Mouse (Mus musculus) neural tube, embryonic 11.5 days (tissue): Measurements from ENCODE around the gene Ky. TPM values are rescaled to one million over a fixed set of nuclear protein-coding genes. Genes with fewer than 3 reads are reported as not detected.

Experiments
- ATAC-seq: fragments of 200-750 bp; cut with Nextera tagmentation; 2 replicates; pipeline ENCODE4 v1.8.0; 2017; ENCODE audit warnings: moderate number of reproducible peaks, mild to moderate bottlenecking, moderate TSS enrichment, moderate library complexity; ENCODE audit not compliant: insufficient read depth, low FRiP score, low TSS enrichment
- DNase-seq: peaks from one replicate; pipeline ENCODE4 v3.0.0-alpha.2; 2015; ENCODE audit warnings: low spot score
- H3K27ac ChIP-seq: fragments of 300-500 bp; sonication (generic); 2 replicates; pipeline ENCODE4 v1.5.1; 2014; ENCODE audit warnings: low read depth, mild to moderate bottlenecking, low read length
- H3K27me3 ChIP-seq: fragments of 300-500 bp; sonication (generic); 2 replicates; pipeline ENCODE4 v1.6.1; 2014; ENCODE audit warnings: mild to moderate bottlenecking, low read length, mixed read lengths; ENCODE audit not compliant: control insufficient read depth, insufficient read depth
- H3K36me3 ChIP-seq: fragments of 300-500 bp; sonication (generic); 2 replicates; pipeline ENCODE4 v1.6.1; 2014; ENCODE audit warnings: mild to moderate bottlenecking, low read length, moderate library complexity, mixed read lengths; ENCODE audit not compliant: control insufficient read depth, insufficient read depth
- H3K4me1 ChIP-seq: fragments of 300-500 bp; sonication (generic); 2 replicates; pipeline ENCODE4 v1.6.1; 2014; ENCODE audit warnings: low read length, mixed read lengths; ENCODE audit not compliant: control insufficient read depth, insufficient read depth
- H3K4me2 ChIP-seq: fragments of 300-500 bp; sonication (generic); 2 replicates; pipeline ENCODE4 v1.6.1; 2014; ENCODE audit warnings: low read depth, mild to moderate bottlenecking, moderate library complexity
- H3K4me3 ChIP-seq: fragments of 300-500 bp; sonication (generic); 2 replicates; pipeline ENCODE4 v1.5.1; 2014; ENCODE audit warnings: low read depth, low read length
- H3K9ac ChIP-seq: fragments of 300-500 bp; sonication (generic); 2 replicates; pipeline ENCODE4 v1.6.1; 2014; ENCODE audit warnings: mild to moderate bottlenecking, low read length
- H3K9me3 ChIP-seq: fragments of 300-500 bp; sonication (generic); 2 replicates; pipeline ENCODE4 v1.6.1; 2016; ENCODE audit warnings: low read length; ENCODE audit not compliant: control insufficient read depth
- WGBS: fragments of 180-500 bp; shearing (Covaris S2); extraction: QIAGEN DNeasy Blood & Tissue Kit; methylation state at CpG from one replicate; pipeline ENCODE4 v1.1.7; 2014; 5-methylcytosine and 5-hydroxymethylcytosine counted together
- polyA plus RNA-seq: library from polyadenylated mRNA; unstranded; fragments of >200 nt; fragmentation: Nextera tagmentation; extraction: Ambion mirVana; gene quantifications from 2 replicates; pipeline ENCODE4 v1.2.1, GENCODE M21; 2014

Gene Ky
- polyA plus RNA-seq, 1 experiment from 2014 or later: 1.4 TPM

DNA sequence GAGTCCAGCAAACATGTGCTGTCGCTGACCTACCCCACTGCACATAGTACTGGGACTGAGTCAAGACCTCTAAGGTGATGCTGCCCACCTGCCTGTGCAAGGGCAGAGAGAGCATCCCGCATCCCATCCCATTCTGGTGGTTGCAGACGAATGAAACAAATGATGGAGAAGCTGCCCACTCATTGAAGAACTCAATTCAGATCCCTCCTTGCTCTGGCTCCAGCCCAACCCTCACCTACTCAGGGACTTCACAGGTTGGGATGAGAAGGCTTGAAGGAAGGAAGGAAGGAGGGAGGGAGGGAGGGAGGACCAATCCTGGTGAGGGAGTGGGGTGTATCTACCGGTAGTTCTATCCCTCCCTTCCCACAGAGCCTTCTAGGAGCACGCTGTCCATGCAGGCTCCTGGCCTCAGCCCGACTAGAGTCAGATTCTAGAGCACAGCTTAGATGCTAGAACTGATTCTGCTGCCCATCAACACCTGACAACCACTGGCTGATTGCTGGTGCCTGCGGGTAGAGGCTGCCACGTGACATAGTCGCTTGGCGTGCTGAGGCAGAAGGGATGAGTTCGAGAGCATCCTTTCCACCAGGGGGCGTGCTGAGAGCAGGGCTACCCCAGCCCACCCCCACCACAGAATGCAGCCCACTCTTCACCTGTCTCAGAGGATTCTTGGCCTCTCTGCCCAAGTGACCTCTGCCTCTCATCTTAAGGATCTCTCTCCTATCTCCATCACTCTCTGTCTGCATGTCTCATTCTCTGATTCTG, 13.3 kb upstream of the Ky start:
- DNase-seq: peak; percentile 43
- Histone ChIP-seq H3K27me3 (no peaks in the 10 kb centered on the region), H3K9me3 (no peaks in the 10 kb centered on the region), H3K4me3 (no peak overlapping the region), H3K36me3 (no peaks in the 10 kb centered on the region), H3K4me2 (no peak overlapping the region), H3K4me1 (no peaks in the 10 kb centered on the region), H3K9ac (no peak overlapping the region), H3K27ac (no peak overlapping the region)
- WGBS: 44% methylated on average over 12 of the region's 12 CpGs
- no peak for ATAC-seq

- Histone ChIP-seq H3K27me3 (no peaks in the 10 kb centered on the region), H3K4me1 (no peaks in the 10 kb centered on the region), H3K9me3 (no peaks in the 10 kb centered on the region), H3K36me3 (no peaks in the 10 kb centered on the region), H3K4me3 (no peak overlapping the region), H3K4me2 (no peak overlapping the region), H3K27ac (no peak overlapping the region), H3K9ac (no peak overlapping the region)
- 30% methylated on average over 4 of the region's 4 CpGs for WGBS
- DNase-seq (peak; percentile 30), ATAC-seq (no peak)
Observed at GRCm38 (mm10) chr9:102493044-102493443, 12.5 kb upstream of the Ky start.

GRCm38 (mm10) chr9:102493916-102494315, 11.6 kb upstream of the Ky start:
- 98% methylated on average over 2 of the region's 2 CpGs for WGBS
- no peaks in the 10 kb centered on the region for H3K27me3 ChIP-seq
- no peak for DNase-seq
- H3K9me3 ChIP-seq: no peaks in the 10 kb centered on the region
- H3K27ac ChIP-seq: no peak overlapping the region
- H3K36me3 ChIP-seq: no peaks in the 10 kb centered on the region
- H3K4me2 ChIP-seq: no peak overlapping the region
- ATAC-seq: no peak
- H3K9ac ChIP-seq: no peak overlapping the region
- no peaks in the 10 kb centered on the region for H3K4me1 ChIP-seq
- H3K4me3 ChIP-seq: no peak overlapping the region

GRCm38 (mm10) chr9:102494454-102494853, 11.1 kb upstream of the Ky start:
- Histone ChIP-seq H3K4me3 (no peak overlapping the region), H3K4me2 (no peak overlapping the region), H3K9ac (no peak overlapping the region), H3K4me1 (no peaks in the 10 kb centered on the region), H3K27me3 (no peaks in the 10 kb centered on the region), H3K27ac (no peak overlapping the region), H3K36me3 (no peaks in the 10 kb centered on the region), H3K9me3 (no peaks in the 10 kb centered on the region)
- ATAC-seq: no peak
- 76% methylated on average over 9 of the region's 9 CpGs for WGBS
- no peak for DNase-seq

- no peak overlapping the region for H3K27ac ChIP-seq
- ATAC-seq (no peak), DNase-seq (no peak)
- 91% methylated on average over 4 of the region's 4 CpGs for WGBS
- no peaks in the 10 kb centered on the region for H3K36me3 ChIP-seq
- H3K27me3 ChIP-seq: no peaks in the 10 kb centered on the region
- no peaks in the 10 kb centered on the region for H3K4me1 ChIP-seq
- H3K4me3 ChIP-seq: no peak overlapping the region
- H3K9ac ChIP-seq: no peak overlapping the region
- H3K4me2 ChIP-seq: no peak overlapping the region
- no peaks in the 10 kb centered on the region for H3K9me3 ChIP-seq
Observed at GRCm38 (mm10) chr9:102495266-102495665, 10.3 kb upstream of the Ky start.

GRCm38 (mm10) chr9:102496481-102497041, 9.0 kb upstream of the Ky start:
- DNase-seq (no peak), ATAC-seq (no peak)
- 82% methylated on average over 3 of the region's 3 CpGs for WGBS
- no peaks in the 10 kb centered on the region for H3K36me3 ChIP-seq
- H3K4me2 ChIP-seq: no peak overlapping the region
- H3K9me3 ChIP-seq: no peaks in the 10 kb centered on the region
- H3K27ac ChIP-seq: no peak overlapping the region
- H3K4me3 ChIP-seq: no peak overlapping the region
- no peaks in the 10 kb centered on the region for H3K4me1 ChIP-seq
- H3K27me3 ChIP-seq: no peaks in the 10 kb centered on the region
- no peak overlapping the region for H3K9ac ChIP-seq

DNA sequence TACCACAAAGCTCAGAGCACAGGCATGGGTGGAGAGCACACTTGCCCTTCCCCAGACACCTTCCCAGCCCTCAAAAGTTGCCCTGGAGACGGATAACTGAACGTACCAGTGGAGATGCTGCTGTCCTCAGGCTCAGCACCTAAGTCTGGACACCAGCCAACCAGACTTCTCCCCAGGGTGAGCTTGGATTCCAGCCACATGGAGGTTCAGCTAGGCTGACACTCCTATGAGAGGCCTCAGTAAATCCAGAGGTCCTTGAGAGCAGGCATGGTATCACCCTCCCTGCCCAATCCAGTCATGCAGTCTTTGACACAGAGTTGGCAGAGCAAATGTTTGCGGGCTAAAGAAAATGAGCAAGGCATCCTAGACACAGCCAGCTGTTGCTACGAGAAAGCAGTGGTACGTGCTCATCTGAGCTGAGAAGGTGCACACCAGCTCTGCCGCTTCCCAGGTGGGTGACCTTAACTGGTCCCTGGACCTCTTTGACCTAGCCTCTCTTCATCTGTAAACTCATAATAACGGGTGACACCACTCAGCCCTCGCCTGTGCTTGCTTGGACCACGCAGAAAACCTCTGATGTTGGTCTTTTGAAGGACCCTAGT, 8.4 kb upstream of the Ky start:
- H3K36me3 ChIP-seq: no peaks in the 10 kb centered on the region
- H3K9me3 ChIP-seq: no peaks in the 10 kb centered on the region
- DNase-seq: no peak
- ATAC-seq: no peak
- 92% methylated on average over 9 of the region's 9 CpGs for WGBS
- no peak overlapping the region for H3K9ac ChIP-seq
- no peak overlapping the region for H3K4me2 ChIP-seq
- no peak overlapping the region for H3K27ac ChIP-seq
- no peaks in the 10 kb centered on the region for H3K4me1 ChIP-seq
- H3K27me3 ChIP-seq: no peaks in the 10 kb centered on the region
- no peak overlapping the region for H3K4me3 ChIP-seq

DNA sequence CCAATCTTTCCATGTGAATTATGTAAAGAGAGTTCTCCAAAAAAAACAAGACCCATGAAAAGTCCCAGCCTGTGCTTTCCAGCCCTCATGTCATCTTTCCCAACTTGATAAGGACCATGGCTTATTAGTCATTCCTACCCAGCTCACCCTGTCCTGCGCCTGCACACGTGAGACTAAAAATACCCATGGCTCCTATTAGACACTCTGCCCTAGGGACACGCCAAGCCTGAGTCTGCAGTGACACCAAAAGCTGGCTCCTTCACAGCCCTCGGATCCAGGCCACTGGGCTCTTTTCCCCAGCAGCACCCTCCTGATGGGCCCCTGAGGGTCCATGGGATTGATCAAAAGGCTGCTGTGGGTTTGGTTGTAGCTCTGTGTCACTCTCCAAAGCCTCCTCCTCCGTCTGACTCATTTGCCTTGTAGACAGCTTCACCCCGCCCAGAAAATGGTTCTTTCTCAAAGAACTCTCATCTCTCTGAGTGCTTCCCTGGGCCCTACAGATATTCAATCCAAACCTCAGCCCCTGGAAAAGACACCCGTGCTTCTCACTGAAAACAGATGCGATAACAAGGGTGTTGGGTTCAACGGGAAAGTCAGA, 7.6 kb upstream of the Ky start:
- H3K27me3 ChIP-seq: no peaks in the 10 kb centered on the region
- no peak overlapping the region for H3K9ac ChIP-seq
- no peak overlapping the region for H3K4me3 ChIP-seq
- H3K9me3 ChIP-seq: no peaks in the 10 kb centered on the region
- H3K27ac ChIP-seq: no peak overlapping the region
- DNase-seq (no peak), ATAC-seq (no peak)
- no peaks in the 10 kb centered on the region for H3K36me3 ChIP-seq
- WGBS: 87% methylated on average over 9 of the region's 9 CpGs
- H3K4me1 ChIP-seq: no peaks in the 10 kb centered on the region
- no peak overlapping the region for H3K4me2 ChIP-seq
